In genomic region chr9:61316442-61316841, GRCm38 (mm10) we compare ENCODE assay signal across 12 mouse cellular contexts. TPM values are rescaled to one million over a fixed set of nuclear protein-coding genes. Genes with fewer than 3 reads are reported as not detected.
DNase-seq lines count a peak whose midpoint lies in the region; ATAC-seq lines count a peak whose summit lies in the region.
"Had no signal": no experiment of that assay in that cellular context is flagged by ENCODE, and none has a peak within 500 bp of the region (broad histone marks: within the 10 kb centered on the region; RNA-seq: fewer than 3 reads in every experiment).

No protein-coding gene starts in this region.

- H3K9ac ChIP-seq in lung, embryonic 15.5 days, result no peak overlapping the region
- no peak overlapping the region for H3K9ac ChIP-seq in forebrain, embryonic 14.5 days (ENCODE audit: low read length)
- no peak overlapping the region for H3K9ac ChIP-seq in midbrain, embryonic 12.5 days (replicated peaks)

- peaks cover 95% of the 10 kb centered on the region for H3K27me3 ChIP-seq in lung, embryonic 15.5 days
- H3K27me3 ChIP-seq in forebrain, embryonic 14.5 days (replicated peaks; ENCODE audit: control insufficient read depth, insufficient read depth, low read length), result 0 out of 2 replicates have a peak, but pooled peaks cover 3% of the 10 kb centered on the region
- peaks cover 31% of the 10 kb centered on the region for H3K27me3 ChIP-seq in midbrain, embryonic 12.5 days

- no peaks in the 10 kb centered on the region for H3K36me3 ChIP-seq in lung, embryonic 15.5 days
- no peaks in the 10 kb centered on the region for H3K36me3 ChIP-seq in forebrain, embryonic 14.5 days (ENCODE audit: control insufficient read depth, insufficient read depth, low read length)
- no peaks in the 10 kb centered on the region for H3K36me3 ChIP-seq in midbrain, embryonic 12.5 days

- H3K27ac ChIP-seq in lung, embryonic 15.5 days, result 0 out of 2 replicates have a peak overlapping the region, but pooled peaks have one; percentile 60
- no peak overlapping the region for H3K27ac ChIP-seq in forebrain, embryonic 14.5 days (ENCODE audit: low read depth, low read length)
- H3K27ac ChIP-seq in midbrain, embryonic 12.5 days (replicated peaks), result 0 out of 2 replicates have a peak overlapping the region, but pooled peaks have one; percentile 11

- ATAC-seq in lung, embryonic 15.5 days (ENCODE audit: borderline replicate concordance, extremely low read depth, low FRiP score, low TSS enrichment), result no peak
- ATAC-seq in forebrain, embryonic 14.5 days, result peak; percentile 52
- peak; percentile 65; the same call in 1 of the 2 replicates for ATAC-seq in midbrain, embryonic 12.5 days (ENCODE audit: low FRiP score, low read depth)

- WGBS in lung, embryonic 15.5 days, result 34% methylated on average over 4 of the region's 4 CpGs
- WGBS in forebrain, embryonic 14.5 days, result 6% methylated on average over 4 of the region's 4 CpGs
- 7% methylated on average over 4 of the region's 4 CpGs for WGBS in midbrain, embryonic 12.5 days

- no peaks in the 10 kb centered on the region for H3K9me3 ChIP-seq in lung, embryonic 15.5 days
- no peaks in the 10 kb centered on the region for H3K9me3 ChIP-seq in forebrain, embryonic 14.5 days (replicated peaks; ENCODE audit: control insufficient read depth, low read length)
- H3K9me3 ChIP-seq in midbrain, embryonic 12.5 days, result no peaks in the 10 kb centered on the region

- intact Hi-C loops in gastrocnemius, postnatal 36 days (cut with DNase I), result no loop called here

- H3K4me2 ChIP-seq in lung, embryonic 15.5 days, result no peak overlapping the region
- H3K4me2 ChIP-seq in forebrain, embryonic 14.5 days (ENCODE audit: low read length), result no peak overlapping the region
- H3K4me2 ChIP-seq in midbrain, embryonic 12.5 days (replicated peaks), result no peak overlapping the region
- H3K4me2 ChIP-seq: liver, embryonic 11.5 days had no signal

- H3K4me1 ChIP-seq in lung, embryonic 15.5 days, result peaks cover 28% of the 10 kb centered on the region
- H3K4me1 ChIP-seq in forebrain, embryonic 14.5 days (ENCODE audit: control insufficient read depth, insufficient read depth, low read length), result peaks cover 13% of the 10 kb centered on the region; the same call in 1 of the 2 replicates
- peaks cover 54% of the 10 kb centered on the region for H3K4me1 ChIP-seq in midbrain, embryonic 12.5 days

- DNase-seq in embryo, embryonic 11 days, result peak; percentile 47
- DNase-seq in embryo, embryonic 9.5 days (ENCODE audit: extremely low spot score), result no peak
- no peak for DNase-seq in lung, postnatal 10 days
- DNase-seq in forebrain, embryonic 14.5 days (ENCODE audit: low spot score), result no peak
- DNase-seq in gastrocnemius, postnatal 36 days, result no peak
- DNase-seq in adrenal gland, postnatal 10 days, result no peak
- DNase-seq: kidney, adult 8-10 months; layer of hippocampus, adult 9-11 months; thymus, postnatal 4 days had no signal

- H3K4me3 ChIP-seq in lung, embryonic 15.5 days, result no peak overlapping the region
- H3K4me3 ChIP-seq in forebrain, embryonic 14.5 days (ENCODE audit: low read depth, low read length), result no peak overlapping the region
- H3K4me3 ChIP-seq in midbrain, embryonic 12.5 days, result no peak overlapping the region

RNA-seq across cellular contexts. Expression of gene Tle3, which starts 55.7 kb away (rescaled TPM):
- 25.2 and 27.1 TPM in 2 replicates for polyA plus RNA-seq in lung, embryonic 15.5 days (2015; fragmentation: Nextera tagmentation; extraction: Ambion mirVana)
- polyA plus RNA-seq in forebrain, embryonic 14.5 days (2014; fragmentation: Nextera tagmentation; extraction: Ambion mirVana), result 28.1 and 30.1 TPM in 2 replicates
- polyA plus RNA-seq in midbrain, embryonic 12.5 days (2016; fragmentation: Nextera tagmentation; extraction: Ambion mirVana), result 65.9 and 71.9 TPM in 2 replicates
- 1 to 10 TPM; 6.3 to 7.0 TPM for total RNA-seq in gastrocnemius, postnatal 36 days (2021)
- 10 to 100 TPM; 82.4 to 92.7 TPM for total RNA-seq in adrenal gland, postnatal 10 days (2021)
